ENCODE assay signal across 8 mouse cellular contexts in genomic region chr7:45526474-45527120, GRCm38 (mm10). TPM values are rescaled to one million over a fixed set of nuclear protein-coding genes. Genes with fewer than 3 reads are reported as not detected.
A peak's percentile ranks its signal among the peaks of the same experiment; 100 is the strongest.
DNase-seq lines count a peak whose midpoint lies in the region; ATAC-seq and TF ChIP-seq lines count a peak whose summit lies in the region.

No protein-coding gene starts in this region.

- no peak for TF ChIP-seq EP300 in ES-Bruce4 (IDR thresholded peaks at IDR 0.05; ENCODE audit: insufficient read depth, low read depth, low read length)

- peaks cover 4% of the 10 kb centered on the region for H3K4me1 ChIP-seq in ES-Bruce4 (ENCODE audit: control insufficient read depth, insufficient read depth, low read length)
- peaks cover 30% of the 10 kb centered on the region for H3K4me1 ChIP-seq in forebrain, embryonic 13.5 days
- peaks cover 12% of the 10 kb centered on the region for H3K4me1 ChIP-seq in midbrain, embryonic 14.5 days (ENCODE audit: control insufficient read depth, insufficient read depth, low read length)

- peak; percentile 76 for DNase-seq in cerebellum, adult 9-10 months
- peak; percentile 37 to 66 for DNase-seq in kidney, postnatal 36 days
- DNase-seq in midbrain, embryonic 14.5 days, result no peak
- no peak for DNase-seq in layer of hippocampus, adult 9-10 months (ENCODE audit: low spot score)
- DNase-seq in urinary bladder, adult 18-20 months (ENCODE audit: low spot score in 2 of 2), result no peak

- peak overlapping the region; percentile 67 for H3K27ac ChIP-seq in ES-Bruce4 (ENCODE audit: insufficient read depth, low read length)
- peak overlapping the region; percentile 37; the same call in 1 of the 2 replicates for H3K27ac ChIP-seq in forebrain, embryonic 13.5 days
- 0 out of 2 replicates have a peak overlapping the region, but pooled peaks have one; percentile 52 for H3K27ac ChIP-seq in midbrain, embryonic 14.5 days (replicated peaks; ENCODE audit: low read depth, low read length)

- peak overlapping the region; percentile 83 for H3K4me2 ChIP-seq in forebrain, embryonic 13.5 days
- peak overlapping the region; percentile 89 for H3K4me2 ChIP-seq in midbrain, embryonic 14.5 days (ENCODE audit: low read length)

- H3K27me3 ChIP-seq in ES-Bruce4 (ENCODE audit: control insufficient read depth, insufficient read depth, low read length, poor library complexity, severe bottlenecking), result no peaks in the 10 kb centered on the region
- no peaks in the 10 kb centered on the region for H3K27me3 ChIP-seq in forebrain, embryonic 13.5 days
- H3K27me3 ChIP-seq in midbrain, embryonic 14.5 days (ENCODE audit: control insufficient read depth, insufficient read depth, low read length), result no peaks in the 10 kb centered on the region

- no peak for TF ChIP-seq CTCF in ES-Bruce4 (IDR thresholded peaks at IDR 0.05; ENCODE audit: low read depth, low read length)

- ATAC-seq in cerebellum, adult (ENCODE audit: insufficient number of reproducible peaks, low FRiP score, low TSS enrichment), result no peak
- no peak for ATAC-seq in forebrain, embryonic 13.5 days
- ATAC-seq in midbrain, embryonic 14.5 days (ENCODE audit: low FRiP score, low TSS enrichment), result no peak

- peaks cover 12% of the 10 kb centered on the region for H3K36me3 ChIP-seq in ES-Bruce4 (ENCODE audit: control insufficient read depth, insufficient read depth, low read length, poor library complexity, severe bottlenecking)
- H3K36me3 ChIP-seq in forebrain, embryonic 13.5 days (ENCODE audit: poor library complexity, severe bottlenecking), result peaks cover 3% of the 10 kb centered on the region; the same call in 1 of the 2 replicates
- no peaks in the 10 kb centered on the region for H3K36me3 ChIP-seq in midbrain, embryonic 14.5 days (ENCODE audit: control insufficient read depth, insufficient read depth, low read length)

- H3K9ac ChIP-seq in ES-Bruce4 (ENCODE audit: low read depth, poor library complexity, severe bottlenecking), result peak overlapping the region; percentile 67
- H3K9ac ChIP-seq in forebrain, embryonic 13.5 days, result peak overlapping the region; percentile 83
- H3K9ac ChIP-seq in midbrain, embryonic 14.5 days (replicated peaks; ENCODE audit: low read length), result peak overlapping the region; percentile 81; the same call in 1 of the 2 replicates

- H3K4me3 ChIP-seq in ES-Bruce4 (ENCODE audit: low read depth, low read length), result peak overlapping the region; percentile 76
- peak overlapping the region; percentile 75 for H3K4me3 ChIP-seq in forebrain, embryonic 13.5 days
- H3K4me3 ChIP-seq in midbrain, embryonic 14.5 days (replicated peaks; ENCODE audit: low read depth, low read length), result peak overlapping the region; percentile 68

- TF ChIP-seq POLR2A in ES-Bruce4 (IDR thresholded peaks at IDR 0.05; ENCODE audit: insufficient read depth, low read length), result no peak

- WGBS in forebrain, embryonic 13.5 days, result 24% methylated on average over 7 of the region's 7 CpGs
- 30% methylated on average over 7 of the region's 7 CpGs for WGBS in midbrain, embryonic 14.5 days

- no peaks in the 10 kb centered on the region for H3K9me3 ChIP-seq in ES-Bruce4 (replicated peaks; ENCODE audit: control insufficient read depth, insufficient read depth, low read length, poor library complexity, severe bottlenecking)
- H3K9me3 ChIP-seq in forebrain, embryonic 13.5 days (replicated peaks), result no peaks in the 10 kb centered on the region
- no peaks in the 10 kb centered on the region for H3K9me3 ChIP-seq in midbrain, embryonic 14.5 days (ENCODE audit: control insufficient read depth, low read length)

RNA-seq across cellular contexts. Expression of gene Plekha4, which starts 0.5 kb away (rescaled TPM):
- polyA plus RNA-seq in ES-Bruce4 (2011; ENCODE audit: insufficient read depth, insufficient read length, low read depth, missing spikeins), result 14.3 and 18.6 TPM in 2 replicates
- 0.28 and 0.50 TPM in 2 replicates for polyA plus RNA-seq in forebrain, embryonic 13.5 days (2015; fragmentation: Nextera tagmentation; extraction: Ambion mirVana)
- 0.53 and 0.77 TPM in 2 replicates for polyA plus RNA-seq in midbrain, embryonic 14.5 days (2014; fragmentation: Nextera tagmentation; extraction: Ambion mirVana)

RNA-seq across cellular contexts. Expression of gene Ppp1r15a, which starts 0.5 kb away (rescaled TPM):
- polyA plus RNA-seq in ES-Bruce4 (2011; ENCODE audit: insufficient read depth, insufficient read length, low read depth, missing spikeins), result 15.5 and 18.6 TPM in 2 replicates
- 13.5 and 15.3 TPM in 2 replicates for polyA plus RNA-seq in forebrain, embryonic 13.5 days (2015; fragmentation: Nextera tagmentation; extraction: Ambion mirVana)
- 9.5 and 10.2 TPM in 2 replicates for polyA plus RNA-seq in midbrain, embryonic 14.5 days (2014; fragmentation: Nextera tagmentation; extraction: Ambion mirVana)

RNA-seq across cellular contexts. Expression of gene Nucb1, which starts 16.4 kb away (rescaled TPM):
- 105 and 119 TPM in 2 replicates for polyA plus RNA-seq in ES-Bruce4 (2011; ENCODE audit: insufficient read depth, insufficient read length, low read depth, missing spikeins)
- polyA plus RNA-seq in forebrain, embryonic 13.5 days (2015; fragmentation: Nextera tagmentation; extraction: Ambion mirVana), result 73.2 and 85.4 TPM in 2 replicates
- polyA plus RNA-seq in midbrain, embryonic 14.5 days (2014; fragmentation: Nextera tagmentation; extraction: Ambion mirVana), result 86.5 and 89.5 TPM in 2 replicates

RNA-seq across cellular contexts. Expression of gene Hsd17b14, which starts 28.1 kb away (rescaled TPM):
- 55.0 and 62.2 TPM in 2 replicates for polyA plus RNA-seq in ES-Bruce4 (2011; ENCODE audit: insufficient read depth, insufficient read length, low read depth, missing spikeins)
- 0.14 TPM in 1 of 2 replicates, not detected in the other for polyA plus RNA-seq in forebrain, embryonic 13.5 days (2015; fragmentation: Nextera tagmentation; extraction: Ambion mirVana)
- polyA plus RNA-seq in midbrain, embryonic 14.5 days (2014; fragmentation: Nextera tagmentation; extraction: Ambion mirVana), result not detected in 2 replicates

RNA-seq across cellular contexts. Expression of gene Dhdh, which starts 38.0 kb away (rescaled TPM):
- 15.3 and 15.5 TPM in 2 replicates for polyA plus RNA-seq in ES-Bruce4 (2011; ENCODE audit: insufficient read depth, insufficient read length, low read depth, missing spikeins)
- 2.7 and 3.1 TPM in 2 replicates for polyA plus RNA-seq in forebrain, embryonic 13.5 days (2015; fragmentation: Nextera tagmentation; extraction: Ambion mirVana)
- polyA plus RNA-seq in midbrain, embryonic 14.5 days (2014; fragmentation: Nextera tagmentation; extraction: Ambion mirVana), result 3.1 and 3.2 TPM in 2 replicates

Comparison
In these comparisons a context has a peak if more than half of its experiments do, and no peak if none do; other contexts are left out.
1. DNase-seq: peak in cerebellum, adult 9-10 months (single experiment) and kidney, postnatal 36 days (2 of 2); none in midbrain, embryonic 14.5 days (single experiment), layer of hippocampus, adult 9-10 months (single experiment) and urinary bladder, adult 18-20 months (0 of 2).
2. Peak in every context shown above with its lines, with median percentiles within 50 percentile points of each other: H3K27ac ChIP-seq, H3K4me3 ChIP-seq and H3K9ac ChIP-seq.